Mouse (Mus musculus) gastrocnemius, postnatal 25 days (tissue): ENCODE measurements around the gene Mesp1. TPM values are rescaled to one million over a fixed set of nuclear protein-coding genes. Genes with fewer than 3 reads are reported as not detected.
"Not testable (repeated sequence)": the region's sequence is repeated elsewhere in the genome, so short reads cannot be mapped to it uniquely, and the experiment has no call there.

Experiments
- DNase-seq: peaks from one replicate; pipeline ENCODE4 v3.0.0; 2022
- total RNA-seq, 2 experiments: library from RNA; stranded (reverse); gene quantifications; 1 replicate in 1 of 2; 2 replicates in 1 of 2; pipeline ENCODE4 v1.2.3; 2021

The Mesp1 gene
- total RNA-seq, 2 experiments from 2014 or later = not detected

DNA sequence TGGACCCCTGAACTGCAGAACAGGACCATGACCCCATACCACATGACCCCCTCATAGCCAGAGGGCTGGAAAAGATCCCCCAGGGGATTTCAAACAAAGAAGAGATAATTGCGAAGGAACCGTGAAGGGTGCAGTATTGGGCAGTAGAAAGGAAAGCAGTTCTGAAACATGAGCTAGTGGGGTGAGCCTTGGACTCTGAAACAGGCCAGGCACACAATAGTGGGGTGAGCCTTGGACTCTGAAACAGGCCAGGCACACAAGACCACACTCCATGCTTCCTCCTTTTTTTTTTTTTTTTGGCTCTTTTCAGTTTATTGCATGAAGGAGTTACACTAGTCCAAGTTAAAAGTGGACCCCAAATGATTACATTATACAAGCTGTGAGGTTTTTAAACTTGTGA, 3.8 kb downstream of the Mesp1 start:
- DNase-seq = not testable (repeated sequence)

DNA sequence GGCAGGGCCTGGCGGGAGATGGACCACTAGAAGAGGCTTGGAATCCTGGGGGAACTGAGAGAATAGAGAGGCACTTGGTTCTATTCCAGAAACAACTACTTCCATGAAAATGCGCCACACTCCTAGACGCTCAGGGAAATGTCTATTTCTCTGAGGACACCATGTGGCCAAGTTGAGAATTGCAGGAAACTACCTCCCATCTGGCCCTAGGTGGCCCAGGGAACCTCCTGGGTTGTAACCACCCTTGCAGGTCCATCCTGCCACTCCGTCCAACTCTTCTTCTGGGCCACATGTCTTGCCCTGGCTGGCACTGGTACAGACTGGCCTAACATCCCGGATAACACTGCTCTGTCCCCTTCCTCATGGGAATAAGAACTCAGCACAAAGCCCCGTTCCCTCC, 7.3 kb downstream of the Mesp1 start:
- DNase-seq = peak; percentile 20

DNA sequence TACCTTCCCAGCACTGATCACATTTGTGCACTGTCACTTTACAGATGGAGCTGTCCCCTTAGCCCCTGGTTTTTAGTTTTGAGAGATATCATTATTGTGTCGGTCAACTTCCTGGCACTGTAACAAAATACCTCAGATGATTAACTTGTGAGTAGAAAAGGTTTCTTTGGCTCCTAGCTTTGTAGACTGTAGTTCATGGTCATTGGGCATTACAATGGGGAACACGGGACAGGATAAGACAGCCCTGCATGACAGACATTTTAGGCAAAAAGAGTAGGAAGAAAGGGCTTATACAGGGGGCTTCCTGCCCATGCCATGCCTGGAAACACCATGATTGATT, 11.1 kb downstream of the Mesp1 start:
- DNase-seq = no peak

DNA sequence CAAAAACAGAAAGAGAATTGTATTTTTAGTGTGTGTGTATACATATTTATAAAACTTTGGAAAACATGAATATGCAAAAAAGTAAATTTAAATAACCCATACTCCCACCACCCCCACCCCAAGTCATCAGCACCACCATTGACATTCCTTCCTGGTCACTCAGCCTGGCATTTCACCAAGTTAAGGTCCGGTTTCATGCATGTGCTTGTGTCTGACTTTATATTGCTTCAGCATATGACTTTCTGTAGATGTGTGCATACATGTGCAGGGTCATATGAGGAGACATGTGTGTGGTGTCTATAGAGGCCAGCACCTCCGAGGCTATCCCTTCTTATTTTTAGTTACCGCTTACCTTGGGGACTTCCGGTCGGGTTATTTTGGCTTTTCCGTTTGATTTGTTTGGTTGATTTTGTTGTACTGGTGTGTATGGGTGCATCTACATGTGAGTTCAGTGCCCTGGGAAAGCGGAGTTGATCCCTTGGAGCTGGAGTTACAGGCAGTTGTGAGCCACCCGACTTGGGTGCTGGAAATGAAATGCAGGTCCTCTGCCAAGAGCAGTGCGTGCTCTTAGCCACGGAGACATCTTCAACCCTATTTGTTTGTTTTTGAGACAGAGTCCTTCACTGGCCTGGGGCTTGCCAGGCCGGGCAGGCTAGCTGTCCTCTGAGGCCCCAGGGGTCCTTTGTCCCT, 11.6 kb downstream of the Mesp1 start:
- DNase-seq = no peak

DNA sequence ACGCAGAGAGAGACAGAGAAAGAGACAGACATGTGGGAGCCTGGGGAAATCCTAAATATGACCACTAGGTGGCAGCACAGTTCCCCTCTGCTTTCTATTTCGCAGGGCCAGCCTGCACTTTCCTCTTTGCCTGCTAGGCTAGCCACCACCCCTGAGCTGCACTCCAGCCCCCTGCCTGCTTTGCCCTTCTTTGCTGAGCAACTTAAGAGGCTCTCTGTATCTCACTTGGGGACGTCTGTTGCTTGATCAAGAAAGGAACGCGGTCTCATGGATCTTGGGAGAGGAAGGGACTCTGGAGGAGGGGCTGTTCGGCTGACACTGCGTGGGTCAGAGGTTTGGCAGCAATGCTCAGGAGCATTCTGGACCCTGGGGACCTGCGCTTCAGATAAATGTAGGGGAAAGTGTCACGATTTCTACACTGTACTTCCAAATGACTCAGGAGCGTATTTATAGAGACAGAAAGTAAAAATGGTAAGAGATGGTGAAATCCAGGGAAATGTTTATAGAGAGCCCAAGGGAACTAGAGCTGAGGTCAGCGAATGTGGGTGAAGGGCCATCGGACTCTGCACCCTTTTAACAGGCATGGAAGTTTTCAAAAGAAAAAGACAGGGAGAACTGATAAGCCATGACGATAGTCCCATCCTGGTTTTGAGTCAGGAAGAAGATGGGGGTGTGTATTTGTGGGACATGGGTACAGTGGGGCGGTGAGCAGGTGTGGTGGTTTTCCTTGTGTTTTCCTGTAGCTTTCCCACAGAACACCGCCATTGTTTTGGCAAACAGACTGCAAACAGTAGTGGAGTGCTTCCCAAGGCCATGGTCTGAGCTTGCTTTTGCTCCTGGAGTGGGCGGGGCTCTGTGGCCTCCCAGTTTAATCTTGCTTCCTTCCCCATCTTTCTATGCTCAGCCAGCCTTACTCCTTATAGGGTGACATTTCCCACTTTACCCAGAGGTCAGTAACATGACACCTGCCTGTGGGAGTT, 12.7 kb downstream of the Mesp1 start:
- DNase-seq = peak; percentile 47

DNA sequence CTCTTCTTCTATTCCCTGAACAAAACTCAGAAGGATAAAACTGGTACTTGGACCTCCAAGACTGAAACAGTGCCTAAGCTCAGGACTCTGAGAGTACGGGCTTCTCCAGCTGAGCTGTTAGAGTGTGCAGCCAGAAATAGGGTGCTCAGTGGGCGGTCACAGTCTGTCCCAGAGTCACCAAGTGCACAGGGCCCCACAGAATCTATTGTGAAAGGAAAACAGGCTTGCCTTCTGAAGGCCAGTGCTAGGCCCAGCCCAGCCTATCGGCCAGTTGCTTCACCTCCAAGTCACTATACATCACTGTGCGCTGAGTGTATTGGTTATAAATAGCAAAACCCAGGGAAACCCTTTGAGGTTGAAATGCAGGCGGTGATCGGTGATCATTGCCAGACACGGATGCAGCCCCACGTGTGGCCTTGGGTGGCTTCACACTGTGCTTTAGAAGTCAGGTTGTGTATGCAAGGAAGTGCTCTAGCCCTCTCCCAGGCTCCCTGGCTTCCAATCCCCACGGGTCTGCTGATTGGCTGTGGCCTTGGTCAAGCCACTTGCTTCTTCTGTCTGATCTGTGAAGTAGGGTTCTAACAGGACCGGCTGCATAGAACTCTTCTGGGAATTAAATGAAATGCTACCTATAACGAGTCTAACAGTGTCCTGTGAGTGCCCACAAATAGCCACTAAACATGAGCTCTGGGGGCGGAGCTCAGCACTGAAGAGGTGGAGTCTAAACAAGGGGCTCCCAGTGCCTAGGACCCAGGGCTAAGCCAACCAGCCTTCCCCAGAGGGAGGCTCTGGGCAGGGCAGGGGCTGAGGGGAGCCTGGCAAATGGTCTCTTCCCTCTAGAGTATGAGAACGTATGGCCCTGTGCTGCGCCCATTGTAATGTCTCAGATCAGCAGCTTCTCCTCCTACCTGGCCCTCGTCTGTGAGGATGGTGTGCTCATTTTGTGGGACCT, 21.8 kb downstream of the Mesp1 start:
- no peak for DNase-seq

DNA sequence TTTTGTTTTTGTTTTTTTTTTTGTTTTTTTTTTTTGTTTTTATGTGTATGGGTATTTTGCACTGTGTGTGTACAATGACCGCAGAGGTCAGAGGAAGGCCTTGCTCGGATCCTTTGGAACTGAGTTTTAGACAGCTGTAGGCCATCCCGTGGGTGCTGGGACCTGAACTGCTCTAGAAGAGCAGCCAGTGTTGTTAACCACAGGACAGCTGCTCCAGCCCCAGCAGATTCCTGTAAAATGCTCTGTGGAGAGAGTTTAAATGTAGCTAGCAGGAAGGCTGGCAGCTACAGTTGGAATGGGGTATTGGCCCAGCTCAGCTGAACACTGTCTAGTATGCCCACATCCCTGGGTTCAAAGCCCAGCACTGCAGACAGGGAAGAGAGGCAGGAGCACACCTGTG, 23.9 kb downstream of the Mesp1 start:
- no peak for DNase-seq

DNA sequence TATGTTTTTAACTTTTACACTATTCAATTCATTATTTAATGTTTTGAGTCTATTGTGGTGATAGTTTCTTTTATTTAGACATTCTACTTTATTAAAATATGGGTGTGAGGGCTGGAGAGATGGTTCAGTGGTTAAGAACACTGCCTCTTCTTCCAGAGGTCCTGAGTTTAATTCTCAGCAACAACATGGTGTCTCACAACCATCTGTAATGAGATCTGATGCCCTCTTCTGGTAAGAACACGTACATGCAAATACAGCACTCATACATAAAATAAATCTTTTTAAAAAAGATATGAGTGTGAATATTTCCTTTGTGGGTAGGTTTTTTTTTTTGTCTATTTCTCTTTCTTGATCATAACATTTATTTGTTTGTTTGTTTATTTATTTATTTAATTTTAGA, 27.6 kb downstream of the Mesp1 start:
- no peak for DNase-seq

DNA sequence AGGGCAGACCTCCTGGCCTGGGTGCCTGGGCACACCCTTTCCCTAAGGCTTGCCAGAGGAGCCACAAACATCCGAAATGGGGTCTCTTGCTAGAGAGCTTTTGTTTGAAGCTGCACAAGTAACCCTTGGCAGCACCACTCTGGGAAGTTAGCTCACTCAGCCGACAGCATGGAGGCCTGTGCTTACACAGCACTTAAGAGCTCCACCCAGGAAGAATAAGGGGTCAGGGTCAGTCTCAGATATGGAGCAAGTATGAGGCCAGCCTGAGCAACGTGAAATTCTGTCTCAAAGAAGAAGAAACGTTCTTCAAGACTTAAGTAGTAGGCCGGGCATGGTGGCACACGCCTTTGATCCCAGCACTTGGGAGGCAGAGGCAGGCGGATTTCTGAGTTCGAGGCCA, 31.5 kb downstream of the Mesp1 start:
- no peak for DNase-seq

DNA sequence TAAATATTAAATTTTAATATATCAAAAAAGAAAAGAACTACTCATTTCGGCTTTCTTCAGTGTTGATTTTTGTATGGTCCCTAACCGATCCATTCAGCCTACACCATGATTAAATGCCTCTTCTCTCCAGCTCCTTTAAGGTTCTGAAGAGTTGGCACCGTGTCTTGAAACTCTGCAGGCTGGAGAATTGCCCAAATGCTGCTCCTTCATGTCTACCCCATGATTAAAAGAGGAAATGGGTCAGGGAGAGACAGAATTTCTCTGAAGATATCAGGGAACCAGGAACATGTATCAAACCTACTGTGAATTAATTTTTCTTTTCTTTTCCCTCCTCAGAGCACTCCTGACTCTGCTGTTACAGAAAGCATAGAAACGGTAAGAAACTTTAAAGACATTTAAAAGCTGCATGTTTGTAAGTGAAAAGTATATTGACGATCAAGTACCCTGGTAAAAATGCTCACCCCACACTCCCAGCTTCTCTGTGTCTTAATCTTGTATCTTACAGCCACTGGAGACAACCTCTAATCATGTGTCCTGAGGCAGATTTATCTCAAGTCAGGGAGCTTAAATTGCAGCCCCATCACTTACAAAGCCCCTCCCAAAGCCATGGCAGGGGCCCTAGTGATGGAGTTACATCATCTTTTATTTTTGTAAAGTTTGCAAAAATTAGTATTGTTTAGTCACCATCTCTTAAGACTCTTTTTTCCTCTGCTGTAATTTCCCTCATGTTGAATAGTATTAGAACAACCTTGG, 32.3 kb downstream of the Mesp1 start:
- no peak for DNase-seq

DNA sequence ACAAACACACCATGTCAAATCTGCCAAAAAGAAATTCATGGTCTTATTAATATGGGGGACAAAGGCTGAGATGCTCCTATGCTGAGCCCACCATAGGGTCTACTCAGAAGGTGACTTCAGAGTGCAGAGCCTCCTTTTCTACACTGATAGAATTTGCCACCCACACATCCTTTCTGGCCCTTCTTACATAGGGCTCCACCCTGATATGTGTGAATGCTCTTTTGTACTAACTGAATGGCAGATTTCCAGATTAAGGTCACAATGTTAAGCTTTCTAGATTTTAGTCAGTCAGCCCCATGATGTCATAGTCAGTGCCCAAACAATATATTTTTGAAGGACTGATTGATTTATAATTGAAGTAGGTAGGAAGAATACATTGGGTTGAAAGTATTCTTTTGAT, 33.8 kb downstream of the Mesp1 start:
- DNase-seq = no peak

DNA sequence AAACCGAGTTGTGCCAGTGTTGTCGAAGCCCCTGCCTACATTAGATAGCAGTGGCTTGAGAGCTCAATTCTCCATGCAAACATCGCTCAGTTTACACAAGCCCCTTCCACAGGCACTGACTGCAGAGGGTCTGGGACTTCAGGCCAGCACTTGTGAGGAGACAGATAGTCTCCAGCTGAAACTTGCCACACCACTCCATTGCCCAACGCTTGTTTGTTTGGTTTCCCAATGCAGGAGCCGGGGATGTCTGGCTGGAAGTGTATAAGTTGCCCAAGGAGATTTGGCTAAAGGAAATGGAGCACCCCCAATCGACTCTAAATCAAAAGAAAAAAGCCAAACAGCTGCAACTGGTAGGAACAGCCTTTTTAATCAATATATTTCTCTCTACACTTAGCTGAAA, 35.4 kb downstream of the Mesp1 start:
- DNase-seq = no peak

DNA sequence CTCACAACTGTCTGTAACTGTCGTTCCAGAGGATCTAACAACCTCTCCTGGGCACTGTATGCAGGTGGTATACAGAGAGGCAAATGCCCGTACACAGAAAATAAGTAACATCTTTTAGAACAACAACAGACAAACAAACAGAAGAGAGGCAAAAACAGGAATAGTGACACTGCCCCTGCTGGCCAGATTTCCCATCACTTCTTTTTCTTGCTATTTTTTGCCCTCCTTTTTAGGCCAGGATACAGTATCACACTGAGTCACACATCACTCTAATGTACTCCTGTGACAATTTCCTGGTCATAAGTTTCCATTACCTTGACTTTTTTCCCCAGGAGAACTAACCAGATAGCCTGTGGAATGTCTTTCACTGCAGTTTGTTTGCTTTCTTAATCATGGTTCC, 37.3 kb downstream of the Mesp1 start:
- DNase-seq = no peak

DNA sequence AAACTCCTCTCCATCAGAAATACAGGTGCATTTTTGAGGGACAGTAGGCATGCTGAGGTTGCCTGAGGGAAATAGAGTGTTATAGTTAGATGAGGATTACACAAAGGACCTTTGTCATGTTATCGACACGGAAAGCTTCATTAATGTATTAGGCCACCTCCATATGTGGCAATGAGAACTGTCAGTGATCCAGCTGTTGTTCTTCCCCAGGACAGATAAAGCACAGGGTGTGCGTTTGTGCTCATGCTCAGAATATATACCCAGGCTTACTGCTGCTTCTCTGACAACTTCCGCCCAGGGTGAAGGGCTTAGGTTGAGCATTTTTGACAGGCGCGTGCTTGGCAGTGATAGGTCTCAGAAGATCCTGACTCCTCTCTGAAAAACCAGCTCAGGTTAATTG, 44.1 kb downstream of the Mesp1 start:
- no peak for DNase-seq

DNA sequence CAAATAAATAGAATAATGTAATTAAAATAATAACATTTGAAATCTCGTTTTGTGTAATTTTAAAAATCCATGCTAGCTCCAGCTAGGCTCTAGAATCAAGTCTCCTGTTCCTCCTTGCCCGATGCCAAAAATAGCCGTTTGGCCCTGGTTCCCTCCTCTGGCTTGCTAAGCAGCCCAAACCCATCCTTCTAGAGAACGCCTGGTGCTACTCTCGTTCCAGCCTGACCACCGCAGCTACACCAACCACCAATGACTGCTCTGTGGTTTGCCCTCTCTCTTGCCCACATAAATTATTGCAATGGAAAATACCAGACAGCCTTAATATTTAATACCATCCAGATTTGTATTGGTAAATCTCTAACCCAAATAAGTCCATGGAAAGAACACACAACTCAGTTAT, 45.9 kb downstream of the Mesp1 start:
- no peak for DNase-seq

DNA sequence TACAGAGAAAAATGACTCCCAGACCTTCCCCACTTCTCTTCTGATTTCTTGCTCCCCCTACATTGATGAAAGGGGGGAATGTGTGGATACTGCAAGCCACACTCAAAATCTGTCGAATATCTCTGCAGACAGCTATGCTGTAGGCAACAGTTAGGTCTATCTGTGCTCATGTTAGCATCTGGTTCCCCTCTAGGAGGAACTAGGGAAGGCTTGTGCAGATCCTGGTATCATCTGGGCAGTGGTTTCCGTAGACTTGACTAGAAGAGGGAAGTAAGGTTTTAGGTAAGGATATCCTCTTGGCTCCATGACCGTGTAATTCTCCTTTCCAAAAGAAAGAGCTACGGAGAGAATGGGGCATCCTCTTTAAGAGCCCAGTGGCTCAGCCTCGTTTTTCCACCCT, 49.0 kb downstream of the Mesp1 start:
- no peak for DNase-seq

DNA sequence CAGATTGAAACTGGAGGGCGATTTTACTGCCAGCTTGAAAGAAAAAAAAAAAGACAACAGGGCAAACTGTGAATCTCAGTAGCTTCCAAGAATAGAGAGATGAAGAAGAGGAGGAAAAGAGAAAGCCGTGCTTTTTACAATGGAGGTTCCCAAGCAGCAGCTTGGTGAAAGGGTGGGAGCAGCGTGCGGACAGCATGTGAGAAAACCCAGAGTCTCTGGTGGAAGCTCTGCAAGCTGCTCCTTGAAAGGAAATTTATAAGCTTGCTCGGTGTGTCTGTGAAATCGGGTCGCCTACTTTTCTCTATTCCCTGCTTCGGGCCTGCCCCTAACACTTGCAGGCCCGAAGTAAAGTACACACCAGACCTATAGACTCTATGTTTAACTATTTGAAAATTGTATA, 49.5 kb downstream of the Mesp1 start:
- no peak for DNase-seq

DNA sequence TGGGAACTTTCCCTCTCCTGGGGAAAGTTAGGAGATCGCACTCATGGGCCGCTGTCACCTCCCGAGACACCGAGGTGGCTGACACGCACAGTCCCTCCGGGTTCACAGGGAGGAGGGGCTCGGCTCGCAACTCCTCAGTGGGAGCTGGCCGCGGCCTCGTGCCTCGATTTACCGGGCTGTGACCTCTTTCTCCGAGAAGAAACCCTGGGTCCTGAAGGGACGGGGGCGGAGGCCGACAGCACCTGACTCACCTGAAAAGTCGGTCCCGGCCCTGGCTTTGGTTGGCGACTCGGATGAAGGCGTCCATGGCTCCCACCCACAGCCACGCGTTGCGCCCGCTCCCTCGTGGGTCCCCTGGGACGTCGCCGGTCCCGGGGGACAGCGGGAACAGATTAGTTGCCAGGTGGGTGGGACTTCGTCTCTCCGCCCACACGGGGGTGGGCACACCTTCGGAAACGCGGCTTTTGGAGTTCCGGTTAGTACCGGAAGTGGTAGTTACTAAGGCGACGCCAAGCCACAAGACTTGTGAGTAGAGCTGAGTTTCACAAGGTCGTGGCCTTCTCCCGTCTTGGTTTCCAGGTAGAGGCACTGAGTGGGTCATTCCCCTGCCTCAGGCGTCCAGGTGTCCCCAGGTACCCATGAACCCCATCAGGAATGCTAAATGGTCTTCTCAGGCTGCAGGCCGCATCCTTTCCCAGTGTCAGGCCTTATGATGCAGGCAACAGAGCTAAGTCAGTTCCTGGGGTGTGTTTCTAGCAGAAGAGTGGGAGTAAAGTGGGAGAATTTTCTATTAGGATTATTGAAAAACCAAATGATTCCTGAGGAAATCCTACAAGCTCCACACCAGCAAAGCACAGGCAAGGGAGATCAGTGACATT, 50.7 kb downstream of the Mesp1 start, which contains the start of the genes Pex11a and Wdr93:
Gene Pex11a (minus strand): TSS at position 473 of the 878 bp plus-strand sequence.
Gene Wdr93 (plus strand): TSS at position 505 of the 878 bp plus-strand sequence.
- peak; percentile 65 for DNase-seq

DNA sequence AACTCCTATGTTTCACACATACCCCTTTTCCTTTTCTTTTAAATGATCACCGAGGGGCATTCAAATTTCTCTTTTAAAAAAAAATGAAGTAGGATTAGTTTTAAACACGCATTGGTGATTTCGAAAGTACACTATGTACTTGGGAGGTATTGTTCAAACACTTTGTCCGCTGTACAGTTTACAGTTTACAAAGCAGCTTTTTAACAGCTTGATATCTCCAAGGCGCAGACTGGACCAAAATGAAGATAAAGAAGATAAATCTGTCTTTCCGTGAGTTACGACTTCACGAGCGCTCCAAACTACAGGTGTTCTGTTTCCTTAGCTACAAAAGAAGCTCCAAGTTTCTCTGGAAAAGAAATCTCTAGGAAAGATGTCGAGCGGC, 51.3 kb downstream of the Mesp1 start:
- no peak for DNase-seq
